Comparison of ENCODE assay signal across 31 mouse cellular contexts in genomic region chr4:62439793-62440192, GRCm38 (mm10). TPM values are rescaled to one million over a fixed set of nuclear protein-coding genes. Genes with fewer than 3 reads are reported as not detected.
"Had no signal": no experiment of that assay in that cellular context is flagged by ENCODE, and none has a peak within 500 bp of the region (broad histone marks: within the 10 kb centered on the region; RNA-seq: fewer than 3 reads in every experiment).

No protein-coding gene starts in this region.

- H3K4me1 ChIP-seq: heart, embryonic 10.5 days; heart, embryonic 12.5 days; hindbrain, embryonic 10.5 days; hindbrain, embryonic 12.5 days; intestine, embryonic 15.5 days; limb, embryonic 10.5 days; limb, embryonic 12.5 days; liver, embryonic 13.5 days had no signal

- H3K27ac ChIP-seq: heart, embryonic 10.5 days; hindbrain, embryonic 10.5 days; hindbrain, embryonic 12.5 days; hindbrain, embryonic 14.5 days; intestine, embryonic 15.5 days; layer of hippocampus, adult 2 months; left cerebral cortex, adult 2 months; limb, embryonic 10.5 days; limb, embryonic 12.5 days; liver, embryonic 13.5 days had no signal

- H3K9ac ChIP-seq: heart, embryonic 12.5 days; hindbrain, embryonic 12.5 days; hindbrain, embryonic 14.5 days; intestine, embryonic 15.5 days; limb, embryonic 12.5 days; liver, embryonic 13.5 days had no signal

- H3K4me2 ChIP-seq: heart, embryonic 12.5 days; hindbrain, embryonic 12.5 days; hindbrain, embryonic 14.5 days; intestine, embryonic 15.5 days; limb, embryonic 12.5 days; liver, embryonic 11.5 days; liver, embryonic 13.5 days had no signal

- DNase-seq: gastrocnemius, postnatal 14 days; gastrocnemius, postnatal 36 days; heart, adult 18-20 months; heart, postnatal 10 days; heart, postnatal 4 days; kidney, postnatal 4 days; liver; liver, embryonic 13.5 days had no signal

- ATAC-seq: hindbrain, embryonic 16.5 days; inflammation-experienced regulatory T-cells, adult 6 months; intestine, embryonic 15.5 days; intestine, postnatal 0 days had no signal

- H3K9me3 ChIP-seq: heart, embryonic 10.5 days; heart, embryonic 12.5 days; hindbrain, embryonic 10.5 days; hindbrain, embryonic 12.5 days; intestine, embryonic 15.5 days; limb, embryonic 10.5 days; limb, embryonic 12.5 days; liver, embryonic 13.5 days had no signal

- H3K27me3 ChIP-seq: heart, embryonic 12.5 days; hindbrain, embryonic 12.5 days; intestine, embryonic 15.5 days; limb, embryonic 12.5 days; liver, embryonic 13.5 days had no signal

- H3K36me3 ChIP-seq: heart, embryonic 10.5 days; heart, embryonic 12.5 days; hindbrain, embryonic 10.5 days; hindbrain, embryonic 12.5 days; intestine, embryonic 15.5 days; limb, embryonic 10.5 days; limb, embryonic 12.5 days; liver, embryonic 13.5 days had no signal

- H3K4me3 ChIP-seq: heart, embryonic 10.5 days; heart, embryonic 12.5 days; hindbrain, embryonic 10.5 days; hindbrain, embryonic 12.5 days; intestine, embryonic 15.5 days; layer of hippocampus, adult 2 months; left cerebral cortex, adult 2 months; limb, embryonic 10.5 days; limb, embryonic 12.5 days; liver, embryonic 13.5 days had no signal

RNA-seq across cellular contexts. Expression of gene Rnf183, which starts 4.7 kb away (rescaled TPM):
- total RNA-seq: gastrocnemius, adult 18-20 months; gastrocnemius, adult 8-10 months; gastrocnemius, postnatal 14 days; gastrocnemius, postnatal 36 days; heart, adult 18-20 months; heart, adult 8-10 months; heart, postnatal 10 days; heart, postnatal 25 days; heart, postnatal 4 days; layer of hippocampus, adult 2 months; layer of hippocampus, postnatal 10 days; layer of hippocampus, postnatal 25 days; left cerebral cortex, adult 2 months; left cerebral cortex, postnatal 14 days; left cerebral cortex, postnatal 36 days had no signal
- polyA plus RNA-seq: heart, embryonic 10.5 days; heart, embryonic 12.5 days; heart, embryonic 14.5 days; hindbrain, embryonic 10.5 days; hindbrain, embryonic 12.5 days; hindbrain, embryonic 14.5 days; inflammation-experienced regulatory T-cells, adult 6 months; intestine, embryonic 15.5 days; limb, embryonic 10.5 days; limb, embryonic 12.5 days; liver, embryonic 11.5 days; liver, embryonic 13.5 days had no signal

RNA-seq across cellular contexts. Expression of gene Bspry, which starts 40.1 kb away (rescaled TPM):
- total RNA-seq: gastrocnemius, adult 18-20 months; gastrocnemius, adult 8-10 months; heart, postnatal 25 days; heart, postnatal 4 days had no signal
